16 mouse cellular contexts compared by ENCODE assay signal in the genomic region with DNA sequence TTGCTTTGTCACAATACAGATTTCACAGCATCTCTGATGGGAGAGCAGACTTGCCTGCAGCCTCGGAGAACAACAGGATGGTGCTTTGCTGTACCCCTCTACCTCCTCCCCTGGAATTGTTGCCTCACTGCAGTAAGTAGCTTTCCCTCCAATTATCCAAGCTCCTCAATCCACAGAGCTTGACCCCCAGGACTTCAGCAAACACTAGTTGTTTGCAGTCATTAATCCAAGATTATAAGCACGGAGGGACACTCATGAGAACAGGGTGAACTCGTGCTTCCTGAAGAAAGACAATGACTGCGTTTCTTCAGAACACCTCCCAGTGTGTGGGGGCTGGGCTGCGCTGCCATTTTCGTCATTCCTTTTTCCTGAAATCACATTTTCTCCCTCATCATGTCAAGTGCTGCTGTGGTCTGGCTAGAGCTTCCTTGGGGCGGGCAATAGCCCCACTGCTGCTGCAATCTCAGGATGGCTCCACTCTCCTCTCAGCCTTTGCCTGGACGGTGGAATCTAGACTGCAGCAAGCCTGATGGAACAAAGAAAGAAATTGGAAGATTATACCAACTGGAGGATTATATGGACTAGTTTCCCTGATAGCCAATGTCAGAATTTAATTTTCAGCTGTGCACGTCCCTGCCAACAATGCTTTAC.
A peak's percentile ranks its signal among the peaks of the same experiment; 100 is the strongest.
DNase-seq lines count a peak whose midpoint lies in the region; ATAC-seq and TF ChIP-seq lines count a peak whose summit lies in the region.
"Had no signal": no experiment of that assay in that cellular context is flagged by ENCODE, and none has a peak within 500 bp of the region (broad histone marks: within the 10 kb centered on the region; RNA-seq: fewer than 3 reads in every experiment).

No protein-coding gene starts in this region.

- WGBS in embryonic facial prominence, embryonic 11.5 days = 27% methylated on average over 9 of the region's 9 CpGs
- 23% methylated on average over 9 of the region's 9 CpGs for WGBS in forebrain, postnatal 0 days
- 14% methylated on average over 9 of the region's 9 CpGs for WGBS in midbrain, embryonic 16.5 days

- H3K27ac ChIP-seq in embryonic facial prominence, embryonic 11.5 days (replicated peaks; ENCODE audit: low read depth, low read length) = no peak overlapping the region
- H3K27ac ChIP-seq in forebrain, postnatal 0 days (ENCODE audit: low read depth, low read length) = no peak overlapping the region
- peak overlapping the region; percentile 59 for H3K27ac ChIP-seq in midbrain, embryonic 16.5 days (ENCODE audit: low read length)
- H3K27ac ChIP-seq: limb, embryonic 13.5 days had no signal

- H3K4me3 ChIP-seq in embryonic facial prominence, embryonic 11.5 days (ENCODE audit: low read depth, low read length) = no peak overlapping the region
- peak overlapping the region; percentile 7; the same call in 1 of the 2 replicates for H3K4me3 ChIP-seq in forebrain, postnatal 0 days (ENCODE audit: low read depth, low read length)
- no peak overlapping the region; the same call in 1 of the 2 replicates for H3K4me3 ChIP-seq in midbrain, embryonic 16.5 days (ENCODE audit: low read depth, low read length)
- H3K4me3 ChIP-seq: limb, embryonic 13.5 days had no signal

- H3K36me3 ChIP-seq in embryonic facial prominence, embryonic 11.5 days (replicated peaks; ENCODE audit: control insufficient read depth, insufficient read depth, low read depth, low read length) = no peaks in the 10 kb centered on the region
- H3K36me3 ChIP-seq in forebrain, postnatal 0 days (ENCODE audit: insufficient read depth) = no peaks in the 10 kb centered on the region
- no peaks in the 10 kb centered on the region for H3K36me3 ChIP-seq in midbrain, embryonic 16.5 days (ENCODE audit: control insufficient read depth, insufficient read depth, low read length)
- H3K36me3 ChIP-seq: limb, embryonic 13.5 days had no signal

- H3K9me3 ChIP-seq in embryonic facial prominence, embryonic 11.5 days (replicated peaks; ENCODE audit: control insufficient read depth, low read length) = no peaks in the 10 kb centered on the region
- H3K9me3 ChIP-seq in forebrain, postnatal 0 days (ENCODE audit: low read length) = no peaks in the 10 kb centered on the region
- H3K9me3 ChIP-seq in midbrain, embryonic 16.5 days (replicated peaks; ENCODE audit: control insufficient read depth, low read length, poor library complexity, severe bottlenecking) = no peaks in the 10 kb centered on the region
- H3K9me3 ChIP-seq: limb, embryonic 13.5 days had no signal

- H3K27me3 ChIP-seq in embryonic facial prominence, embryonic 11.5 days (ENCODE audit: control insufficient read depth, insufficient read depth, low read length) = no peaks in the 10 kb centered on the region
- H3K27me3 ChIP-seq in forebrain, postnatal 0 days (ENCODE audit: insufficient read depth, low read length) = no peaks in the 10 kb centered on the region
- no peaks in the 10 kb centered on the region for H3K27me3 ChIP-seq in midbrain, embryonic 16.5 days (ENCODE audit: control insufficient read depth, insufficient read depth, low read depth, low read length)
- H3K27me3 ChIP-seq: limb, embryonic 13.5 days had no signal

- intact Hi-C loops in left cerebral cortex, postnatal 4 days (cut with DNase I) = no loop called here

- no peak overlapping the region for H3K4me2 ChIP-seq in embryonic facial prominence, embryonic 11.5 days (ENCODE audit: low read depth, low read length)
- peak overlapping the region; percentile 26 for H3K4me2 ChIP-seq in forebrain, postnatal 0 days (ENCODE audit: low read depth)
- peak overlapping the region; percentile 44 for H3K4me2 ChIP-seq in midbrain, embryonic 16.5 days (ENCODE audit: low read length)
- H3K4me2 ChIP-seq: limb, embryonic 13.5 days had no signal

- H3K4me1 ChIP-seq in embryonic facial prominence, embryonic 11.5 days (ENCODE audit: control insufficient read depth, insufficient read depth, low read length) = no peaks in the 10 kb centered on the region
- no peaks in the 10 kb centered on the region for H3K4me1 ChIP-seq in forebrain, postnatal 0 days (ENCODE audit: insufficient read depth)
- peaks cover 7% of the 10 kb centered on the region; the same call in 1 of the 2 replicates for H3K4me1 ChIP-seq in midbrain, embryonic 16.5 days (ENCODE audit: control insufficient read depth, insufficient read depth, low read length)

- ATAC-seq in embryonic facial prominence, embryonic 11.5 days (replicated peaks; ENCODE audit: insufficient number of reproducible peaks, low FRiP score, low TSS enrichment, low read depth) = 0 out of 2 replicates have a peak, but pooled peaks have one; percentile 34
- peak; percentile 64 for ATAC-seq in forebrain, postnatal 0 days
- ATAC-seq in midbrain, embryonic 16.5 days = peak; percentile 89
- ATAC-seq in CD4-positive, CD25-positive, alpha-beta regulatory T cell, adult 4 months = no peak

- TF ChIP-seq CTCF in forebrain, postnatal 0 days (IDR thresholded peaks at IDR 0.05; ENCODE audit: low read depth) = peak; percentile 18; the same call in 1 of the 2 replicates

- peak; percentile 5 for DNase-seq in embryo, embryonic 10.5 days (ENCODE audit: low spot score)
- no peak for DNase-seq in embryonic facial prominence, embryonic 11.5 days (ENCODE audit: low spot score)
- DNase-seq in forebrain, postnatal 0 days = peak; percentile 37
- DNase-seq in right cerebral cortex, postnatal 4 days = no peak
- no peak for DNase-seq in adrenal gland, postnatal 36 days
- DNase-seq in left cerebral cortex, postnatal 4 days = no peak
- DNase-seq: adrenal gland, postnatal 25 days; cerebellum, adult 11 months; heart, adult 18-20 months; kidney, postnatal 36 days; lung, adult 2 months; right cerebral cortex, postnatal 14 days; thymus, adult 2 months had no signal

- H3K9ac ChIP-seq in embryonic facial prominence, embryonic 11.5 days (replicated peaks; ENCODE audit: low read length) = no peak overlapping the region
- no peak overlapping the region; the same call in 1 of the 2 replicates for H3K9ac ChIP-seq in forebrain, postnatal 0 days
- H3K9ac ChIP-seq in midbrain, embryonic 16.5 days (ENCODE audit: low read depth, low read length) = peak overlapping the region; percentile 46; the same call in 1 of the 2 replicates
- H3K9ac ChIP-seq: limb, embryonic 13.5 days had no signal

Comparison
In these comparisons a context has a peak if more than half of its experiments do, and no peak if none do; other contexts are left out.
1. DNase-seq: peak in embryo, embryonic 10.5 days (single experiment) and forebrain, postnatal 0 days (single experiment); none in embryonic facial prominence, embryonic 11.5 days (single experiment), right cerebral cortex, postnatal 4 days (single experiment), adrenal gland, postnatal 36 days (0 of 2) and left cerebral cortex, postnatal 4 days (single experiment).